Mouse (Mus musculus): ENCODE measurements around the gene Vrk1. TPM values are rescaled to one million over a fixed set of nuclear protein-coding genes. Genes with fewer than 3 reads are reported as not detected.

The Vrk1 gene
- polyA plus RNA-seq, 1 experiment: 22.8 TPM

DNA sequence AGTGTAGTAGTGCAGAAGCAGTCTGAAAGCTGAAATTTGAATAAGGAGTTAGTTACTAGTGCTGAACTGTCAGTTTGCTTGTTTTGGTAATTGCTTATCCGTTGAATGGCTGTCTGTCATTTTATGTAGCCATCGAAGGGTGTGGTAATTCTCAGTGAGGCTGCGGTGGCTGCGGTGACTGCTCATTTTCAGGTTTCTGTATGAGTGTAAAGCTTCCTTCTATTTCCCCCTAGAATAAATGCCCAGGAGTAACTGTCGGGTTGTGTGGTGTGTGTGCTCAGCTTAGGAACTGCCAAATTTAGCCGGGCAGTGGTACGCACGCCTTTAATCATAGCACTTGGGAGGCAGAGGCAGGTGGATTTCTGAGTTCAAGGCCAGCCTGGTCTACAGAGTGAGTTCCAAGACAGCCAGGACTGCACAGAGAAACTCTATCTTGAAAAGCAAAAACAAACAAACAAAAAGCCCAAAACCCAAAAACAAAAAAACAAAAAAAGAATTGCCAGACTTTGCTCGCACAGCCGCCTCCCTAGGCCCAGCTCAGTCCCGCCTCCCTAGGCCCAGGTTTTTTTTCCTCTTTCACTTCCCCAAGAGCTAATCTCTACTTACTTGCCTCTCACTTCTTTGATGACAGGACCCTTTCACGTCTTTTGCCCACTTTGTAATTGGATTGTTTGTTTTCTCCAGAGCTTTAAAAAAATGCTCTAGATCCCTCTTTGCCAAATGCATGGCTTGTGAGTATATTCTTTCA, 6.4 kb downstream of the Vrk1 start:
- Histone ChIP-seq H3K4me3 (ENCODE audit: insufficient read depth, poor library complexity, severe bottlenecking) (no peak overlapping the region), H3K27me3 (ENCODE audit: control insufficient read depth, insufficient read depth, insufficient read length) (no peaks in the 10 kb centered on the region)

DNA sequence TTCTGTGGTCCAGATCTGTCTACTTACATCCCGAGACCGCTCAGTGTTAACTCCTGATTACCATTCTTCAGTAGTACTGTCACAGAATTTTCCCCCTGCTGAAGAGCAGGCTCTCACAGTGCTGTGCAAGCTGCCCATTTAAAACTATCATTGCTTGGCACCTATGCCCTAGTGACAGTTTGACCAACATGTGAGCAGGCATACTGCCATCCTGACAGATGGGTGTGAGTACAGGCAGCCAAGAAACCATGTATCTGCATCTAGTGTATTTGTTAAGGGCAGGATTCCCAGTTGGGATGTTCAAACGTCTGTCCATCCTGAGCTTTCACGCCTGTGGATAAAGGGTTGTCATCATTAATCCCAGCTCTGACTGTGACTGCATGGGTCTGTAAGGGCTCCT, 10.0 kb downstream of the Vrk1 start:
- Histone ChIP-seq H3K4me3 (ENCODE audit: insufficient read depth, poor library complexity, severe bottlenecking) (no peak overlapping the region), H3K79me2 (ENCODE audit: control insufficient read depth, insufficient read depth) (peaks cover 100% of the 10 kb centered on the region), H3K79me3 (ENCODE audit: low read depth) (peaks cover 76% of the 10 kb centered on the region), H3K36me3 (ENCODE audit: control insufficient read depth, insufficient read depth) (peaks cover 10% of the 10 kb centered on the region), H3K27me3 (ENCODE audit: control insufficient read depth, insufficient read depth, insufficient read length) (no peaks in the 10 kb centered on the region), H3ac (ENCODE audit: control insufficient read depth, insufficient read length, low read depth) (no peak overlapping the region)
- TF ChIP-seq USF1 (IDR thresholded peaks at IDR 0.05; ENCODE audit: low read depth) (no peak), MAX (IDR thresholded peaks at IDR 0.05) (no peak), MYOD1 (IDR thresholded peaks at IDR 0.05; ENCODE audit: control insufficient read depth, insufficient read length, low read depth) (no peak), MYOG (IDR thresholded peaks at IDR 0.05; ENCODE audit: control insufficient read depth, extremely low read depth, insufficient read length) (no peak), FOSL1 (IDR thresholded peaks at IDR 0.05; ENCODE audit: insufficient read depth, low read length, poor library complexity, severe bottlenecking) (no peak)

More for the DNA sequence above, 6.4 kb downstream of the Vrk1 start:
- Histone ChIP-seq H3K79me3 (ENCODE audit: low read depth) (peaks cover 78% of the 10 kb centered on the region), H3K79me2 (ENCODE audit: control insufficient read depth, insufficient read depth) (peaks cover 97% of the 10 kb centered on the region), H3ac (ENCODE audit: control insufficient read depth, insufficient read length, low read depth) (no peak overlapping the region), H3K36me3 (ENCODE audit: control insufficient read depth, insufficient read depth) (peaks cover 10% of the 10 kb centered on the region)
- TF ChIP-seq FOSL1 (IDR thresholded peaks at IDR 0.05; ENCODE audit: insufficient read depth, low read length, poor library complexity, severe bottlenecking) (no peak), USF1 (IDR thresholded peaks at IDR 0.05; ENCODE audit: low read depth) (no peak), CEBPB (IDR thresholded peaks at IDR 0.05; ENCODE audit: low read depth) (no peak), MYOG (IDR thresholded peaks at IDR 0.05; ENCODE audit: control insufficient read depth, extremely low read depth, insufficient read length) (no peak), MYOD1 (IDR thresholded peaks at IDR 0.05; ENCODE audit: control insufficient read depth, insufficient read length, low read depth) (no peak), CTCF (IDR thresholded peaks at IDR 0.05; ENCODE audit: control insufficient read depth, insufficient read depth, insufficient read length) (no peak), MAX (IDR thresholded peaks at IDR 0.05) (no peak)

GRCm38 (mm10) chr12:106023652-106024051, 13.6 kb downstream of the Vrk1 start:
- no peak for TF ChIP-seq CTCF (IDR thresholded peaks at IDR 0.05; ENCODE audit: control insufficient read depth, insufficient read depth, insufficient read length)
- TF ChIP-seq CEBPB (IDR thresholded peaks at IDR 0.05; ENCODE audit: low read depth): no peak
- TF ChIP-seq MAX (IDR thresholded peaks at IDR 0.05): no peak
- TF ChIP-seq MYOG (IDR thresholded peaks at IDR 0.05; ENCODE audit: control insufficient read depth, extremely low read depth, insufficient read length): no peak
- TF ChIP-seq FOSL1 (IDR thresholded peaks at IDR 0.05; ENCODE audit: insufficient read depth, low read length, poor library complexity, severe bottlenecking): no peak
- no peak for TF ChIP-seq USF1 (IDR thresholded peaks at IDR 0.05; ENCODE audit: low read depth)
- no peak for TF ChIP-seq MYOD1 (IDR thresholded peaks at IDR 0.05; ENCODE audit: control insufficient read depth, insufficient read length, low read depth)
- no peaks in the 10 kb centered on the region for H3K27me3 ChIP-seq (ENCODE audit: control insufficient read depth, insufficient read depth, insufficient read length)
- H3K36me3 ChIP-seq (ENCODE audit: control insufficient read depth, insufficient read depth): peaks cover 17% of the 10 kb centered on the region
- peaks cover 98% of the 10 kb centered on the region for H3K79me2 ChIP-seq (ENCODE audit: control insufficient read depth, insufficient read depth)
- H3ac ChIP-seq (ENCODE audit: control insufficient read depth, insufficient read length, low read depth): no peak overlapping the region
- no peak overlapping the region for H3K4me3 ChIP-seq (ENCODE audit: insufficient read depth, poor library complexity, severe bottlenecking)
- H3K79me3 ChIP-seq (ENCODE audit: low read depth): peaks cover 73% of the 10 kb centered on the region

- Histone ChIP-seq H3K79me3 (ENCODE audit: low read depth) (peaks cover 79% of the 10 kb centered on the region), H3K27me3 (ENCODE audit: control insufficient read depth, insufficient read depth, insufficient read length) (no peaks in the 10 kb centered on the region), H3K36me3 (ENCODE audit: control insufficient read depth, insufficient read depth) (peaks cover 17% of the 10 kb centered on the region), H3K79me2 (ENCODE audit: control insufficient read depth, insufficient read depth) (peaks cover 97% of the 10 kb centered on the region), H3ac (ENCODE audit: control insufficient read depth, insufficient read length, low read depth) (no peak overlapping the region), H3K4me3 (ENCODE audit: insufficient read depth, poor library complexity, severe bottlenecking) (no peak overlapping the region)
- TF ChIP-seq CEBPB (IDR thresholded peaks at IDR 0.05; ENCODE audit: low read depth) (no peak), FOSL1 (IDR thresholded peaks at IDR 0.05; ENCODE audit: insufficient read depth, low read length, poor library complexity, severe bottlenecking) (no peak), MYOG (IDR thresholded peaks at IDR 0.05; ENCODE audit: control insufficient read depth, extremely low read depth, insufficient read length) (no peak), USF1 (IDR thresholded peaks at IDR 0.05; ENCODE audit: low read depth) (no peak), CTCF (IDR thresholded peaks at IDR 0.05; ENCODE audit: control insufficient read depth, insufficient read depth, insufficient read length) (no peak), MAX (IDR thresholded peaks at IDR 0.05) (no peak), MYOD1 (IDR thresholded peaks at IDR 0.05; ENCODE audit: control insufficient read depth, insufficient read length, low read depth) (no peak)
These were observed 15.4 kb downstream of the Vrk1 start for GRCm38 (mm10) chr12:106025416-106025815.

DNA sequence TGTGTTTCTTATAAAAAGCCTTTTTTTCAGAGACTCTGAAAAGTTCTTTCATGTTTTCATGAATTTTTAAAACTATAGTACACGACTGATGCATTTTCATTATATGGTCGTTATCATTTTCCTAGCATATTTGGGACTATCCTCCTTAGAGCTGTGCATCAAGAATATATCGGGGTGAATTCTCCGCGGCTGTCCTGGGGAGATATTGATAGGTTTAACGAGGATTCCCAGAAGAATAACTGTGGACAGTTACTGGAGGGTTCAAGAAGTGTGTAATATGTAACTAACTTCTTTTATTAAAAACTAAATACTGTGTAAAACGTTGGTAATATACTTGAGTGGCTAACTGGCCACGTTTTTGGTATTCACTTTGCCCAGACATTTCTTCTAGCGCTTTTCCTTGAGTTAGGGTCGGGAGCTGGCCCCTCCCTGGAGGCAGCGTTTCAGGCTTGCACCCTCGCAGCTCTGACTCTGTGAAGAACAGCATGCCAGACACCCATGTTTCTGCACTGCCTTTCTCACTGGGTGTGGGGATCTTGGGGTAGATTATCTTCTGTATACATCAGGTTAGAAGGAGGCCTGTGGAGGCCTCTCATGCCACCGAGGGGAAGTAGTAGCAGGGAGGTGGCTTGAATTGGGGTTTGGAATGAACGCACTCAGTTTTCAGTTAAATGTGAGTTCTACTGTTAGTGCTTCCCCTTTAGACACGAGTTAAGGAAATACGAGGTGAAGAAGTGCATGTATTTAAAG, 16.5 kb downstream of the Vrk1 start:
- peaks cover 22% of the 10 kb centered on the region for H3K36me3 ChIP-seq (ENCODE audit: control insufficient read depth, insufficient read depth)
- H3K79me3 ChIP-seq (ENCODE audit: low read depth): peaks cover 79% of the 10 kb centered on the region
- TF ChIP-seq USF1 (IDR thresholded peaks at IDR 0.05; ENCODE audit: low read depth) (no peak), MAX (IDR thresholded peaks at IDR 0.05) (no peak), CEBPB (IDR thresholded peaks at IDR 0.05; ENCODE audit: low read depth) (no peak), CTCF (IDR thresholded peaks at IDR 0.05; ENCODE audit: control insufficient read depth, insufficient read depth, insufficient read length) (no peak), MYOD1 (IDR thresholded peaks at IDR 0.05; ENCODE audit: control insufficient read depth, insufficient read length, low read depth) (no peak), FOSL1 (IDR thresholded peaks at IDR 0.05; ENCODE audit: insufficient read depth, low read length, poor library complexity, severe bottlenecking) (no peak), MYOG (IDR thresholded peaks at IDR 0.05; ENCODE audit: control insufficient read depth, extremely low read depth, insufficient read length) (no peak)
- H3K27me3 ChIP-seq (ENCODE audit: control insufficient read depth, insufficient read depth, insufficient read length): no peaks in the 10 kb centered on the region
- peaks cover 97% of the 10 kb centered on the region for H3K79me2 ChIP-seq (ENCODE audit: control insufficient read depth, insufficient read depth)
- H3ac ChIP-seq (ENCODE audit: control insufficient read depth, insufficient read length, low read depth): no peak overlapping the region
- no peak overlapping the region for H3K4me3 ChIP-seq (ENCODE audit: insufficient read depth, poor library complexity, severe bottlenecking)
